In genomic region chr12:84407874-84408818, GRCm38 (mm10) we compare ENCODE assay signal across 8 mouse cellular contexts. TPM values are rescaled to one million over a fixed set of nuclear protein-coding genes. Genes with fewer than 3 reads are reported as not detected.
A peak's percentile ranks its signal among the peaks of the same experiment; 100 is the strongest.
DNase-seq lines count a peak whose midpoint lies in the region; ATAC-seq and TF ChIP-seq lines count a peak whose summit lies in the region.

No protein-coding gene starts in this region.

- H3K9me3 ChIP-seq in embryonic facial prominence, embryonic 13.5 days, result no peaks in the 10 kb centered on the region
- H3K9me3 ChIP-seq in hindbrain, embryonic 10.5 days, result no peaks in the 10 kb centered on the region
- no peaks in the 10 kb centered on the region for H3K9me3 ChIP-seq in limb, embryonic 14.5 days (ENCODE audit: control insufficient read depth, low read length)
- H3K9me3 ChIP-seq in midbrain, embryonic 14.5 days (ENCODE audit: control insufficient read depth, low read length), result no peaks in the 10 kb centered on the region

- peak overlapping the region; percentile 85 for H3K27ac ChIP-seq in embryonic facial prominence, embryonic 13.5 days
- peak overlapping the region; percentile 89 for H3K27ac ChIP-seq in hindbrain, embryonic 10.5 days
- H3K27ac ChIP-seq in limb, embryonic 14.5 days (replicated peaks; ENCODE audit: low read depth, low read length), result peak overlapping the region; percentile 59
- H3K27ac ChIP-seq in midbrain, embryonic 14.5 days (replicated peaks; ENCODE audit: low read depth, low read length), result peak overlapping the region; percentile 91

- H3K27me3 ChIP-seq in embryonic facial prominence, embryonic 13.5 days, result no peaks in the 10 kb centered on the region
- peaks cover 12% of the 10 kb centered on the region; the same call in 1 of the 2 replicates for H3K27me3 ChIP-seq in hindbrain, embryonic 10.5 days (ENCODE audit: insufficient read depth, poor library complexity, severe bottlenecking)
- no peaks in the 10 kb centered on the region for H3K27me3 ChIP-seq in limb, embryonic 14.5 days (ENCODE audit: control insufficient read depth, insufficient read depth, low read length)
- no peaks in the 10 kb centered on the region for H3K27me3 ChIP-seq in midbrain, embryonic 14.5 days (ENCODE audit: control insufficient read depth, insufficient read depth, low read length)

- peak overlapping the region; percentile 77 for H3K4me3 ChIP-seq in embryonic facial prominence, embryonic 13.5 days
- H3K4me3 ChIP-seq in hindbrain, embryonic 10.5 days, result peak overlapping the region; percentile 84
- H3K4me3 ChIP-seq in limb, embryonic 14.5 days (replicated peaks; ENCODE audit: low read length), result peak overlapping the region; percentile 75
- H3K4me3 ChIP-seq in midbrain, embryonic 14.5 days (replicated peaks; ENCODE audit: low read depth, low read length), result peak overlapping the region; percentile 71

- peak overlapping the region; percentile 92 for H3K4me2 ChIP-seq in embryonic facial prominence, embryonic 13.5 days
- H3K4me2 ChIP-seq in limb, embryonic 14.5 days (replicated peaks; ENCODE audit: low read depth, low read length, severe bottlenecking), result peak overlapping the region; percentile 87
- peak overlapping the region; percentile 92 for H3K4me2 ChIP-seq in midbrain, embryonic 14.5 days (ENCODE audit: low read length)

- DNase-seq in adrenal gland, postnatal 10 days, result peak; percentile 32
- DNase-seq in adrenal gland, postnatal 25 days, result no peak
- peak; percentile 31 for DNase-seq in WW6 (ENCODE audit: low read depth, low spot score)
- no peak for DNase-seq in hindbrain, embryonic 10.5 days (ENCODE audit: low spot score)
- no peak for DNase-seq in limb, embryonic 14.5 days (ENCODE audit: low spot score)
- DNase-seq in midbrain, embryonic 14.5 days, result no peak
- peak; percentile 11 for DNase-seq in telencephalon, adult 2 months (ENCODE audit: low read depth, low spot score)

- ATAC-seq in embryonic facial prominence, embryonic 13.5 days (ENCODE audit: insufficient number of reproducible peaks, insufficient read depth, low FRiP score, low TSS enrichment, low read depth), result peak; percentile 53
- peak; percentile 32 for ATAC-seq in limb, embryonic 14.5 days (ENCODE audit: low FRiP score, low read depth)
- ATAC-seq in midbrain, embryonic 14.5 days (ENCODE audit: low FRiP score, low TSS enrichment), result peak; percentile 73

- H3K9ac ChIP-seq in embryonic facial prominence, embryonic 13.5 days, result peak overlapping the region; percentile 80
- peak overlapping the region; percentile 77 for H3K9ac ChIP-seq in limb, embryonic 14.5 days (ENCODE audit: low read depth, low read length, severe bottlenecking)
- H3K9ac ChIP-seq in midbrain, embryonic 14.5 days (replicated peaks; ENCODE audit: low read length), result peak overlapping the region; percentile 80

- TF ChIP-seq POLR2A in limb, embryonic 14.5 days (IDR thresholded peaks at IDR 0.05; ENCODE audit: borderline replicate concordance, extremely low read depth, insufficient read depth, insufficient read length), result no peak

- peaks cover 11% of the 10 kb centered on the region for H3K4me1 ChIP-seq in embryonic facial prominence, embryonic 13.5 days
- H3K4me1 ChIP-seq in hindbrain, embryonic 10.5 days (replicated peaks), result peaks cover 20% of the 10 kb centered on the region
- H3K4me1 ChIP-seq in limb, embryonic 14.5 days (ENCODE audit: control insufficient read depth, insufficient read depth, low read length), result peaks cover 3% of the 10 kb centered on the region; the same call in 1 of the 2 replicates
- peaks cover 6% of the 10 kb centered on the region for H3K4me1 ChIP-seq in midbrain, embryonic 14.5 days (ENCODE audit: control insufficient read depth, insufficient read depth, low read length)

- 1% methylated on average over 49 of the region's 52 CpGs for WGBS in embryonic facial prominence, embryonic 13.5 days
- WGBS in hindbrain, embryonic 10.5 days, result 1% methylated on average over 52 of the region's 52 CpGs
- WGBS in limb, embryonic 14.5 days, result 2% methylated on average over 34 of the region's 52 CpGs
- 1% methylated on average over 50 of the region's 52 CpGs for WGBS in midbrain, embryonic 14.5 days

- H3K36me3 ChIP-seq in embryonic facial prominence, embryonic 13.5 days, result no peaks in the 10 kb centered on the region
- no peaks in the 10 kb centered on the region for H3K36me3 ChIP-seq in hindbrain, embryonic 10.5 days
- H3K36me3 ChIP-seq in limb, embryonic 14.5 days (ENCODE audit: control insufficient read depth, insufficient read depth, low read length), result no peaks in the 10 kb centered on the region
- H3K36me3 ChIP-seq in midbrain, embryonic 14.5 days (ENCODE audit: control insufficient read depth, insufficient read depth, low read length), result no peaks in the 10 kb centered on the region

RNA-seq across cellular contexts. Expression of gene Entpd5, which starts 0.7 kb away (rescaled TPM):
- 10 to 100 TPM; 66.3 to 74.5 TPM for total RNA-seq in adrenal gland, postnatal 10 days (2021)
- 137 and 159 TPM in 2 replicates for total RNA-seq in adrenal gland, postnatal 25 days (2021)
- 10.4 and 15.7 TPM in 2 replicates for polyA plus RNA-seq in embryonic facial prominence, embryonic 13.5 days (2015; fragmentation: Nextera tagmentation; extraction: Ambion mirVana)
- 7.6 and 8.6 TPM in 2 replicates for polyA plus RNA-seq in hindbrain, embryonic 10.5 days (2016; fragmentation: Nextera tagmentation; extraction: Ambion mirVana)
- polyA plus RNA-seq in limb, embryonic 14.5 days (2012; rRNA removed), result 7.7 and 8.0 TPM in 2 replicates
- polyA plus RNA-seq in limb, embryonic 14.5 days (2014; fragmentation: Nextera tagmentation; extraction: Ambion mirVana), result 12.2 and 12.7 TPM in 2 replicates
- polyA plus RNA-seq in midbrain, embryonic 14.5 days (2014; fragmentation: Nextera tagmentation; extraction: Ambion mirVana), result 6.4 and 12.1 TPM in 2 replicates

RNA-seq across cellular contexts. Expression of gene Bbof1, which starts 0.7 kb away (rescaled TPM):
- 1 to 10 TPM; 5.7 to 8.4 TPM for total RNA-seq in adrenal gland, postnatal 10 days (2021)
- 3.5 and 4.3 TPM in 2 replicates for total RNA-seq in adrenal gland, postnatal 25 days (2021)
- polyA plus RNA-seq in embryonic facial prominence, embryonic 13.5 days (2015; fragmentation: Nextera tagmentation; extraction: Ambion mirVana), result 2.3 and 2.6 TPM in 2 replicates
- 0.68 and 1.0 TPM in 2 replicates for polyA plus RNA-seq in hindbrain, embryonic 10.5 days (2016; fragmentation: Nextera tagmentation; extraction: Ambion mirVana)
- 0.55 and 1.3 TPM in 2 replicates for polyA plus RNA-seq in limb, embryonic 14.5 days (2012; rRNA removed)
- 0.95 and 1.1 TPM in 2 replicates for polyA plus RNA-seq in limb, embryonic 14.5 days (2014; fragmentation: Nextera tagmentation; extraction: Ambion mirVana)
- 2.8 and 3.4 TPM in 2 replicates for polyA plus RNA-seq in midbrain, embryonic 14.5 days (2014; fragmentation: Nextera tagmentation; extraction: Ambion mirVana)

RNA-seq across cellular contexts. Expression of gene Rnf113a2, which starts 8.8 kb away (rescaled TPM):
- 10 to 100 TPM; 13.9 to 14.7 TPM for total RNA-seq in adrenal gland, postnatal 10 days (2021)
- 17.9 and 19.3 TPM in 2 replicates for total RNA-seq in adrenal gland, postnatal 25 days (2021)
- 27.9 and 36.2 TPM in 2 replicates for polyA plus RNA-seq in embryonic facial prominence, embryonic 13.5 days (2015; fragmentation: Nextera tagmentation; extraction: Ambion mirVana)
- 23.3 and 24.1 TPM in 2 replicates for polyA plus RNA-seq in hindbrain, embryonic 10.5 days (2016; fragmentation: Nextera tagmentation; extraction: Ambion mirVana)
- 10.4 and 18.1 TPM in 2 replicates for polyA plus RNA-seq in limb, embryonic 14.5 days (2012; rRNA removed)
- polyA plus RNA-seq in limb, embryonic 14.5 days (2014; fragmentation: Nextera tagmentation; extraction: Ambion mirVana), result 21.6 and 24.5 TPM in 2 replicates
- polyA plus RNA-seq in midbrain, embryonic 14.5 days (2014; fragmentation: Nextera tagmentation; extraction: Ambion mirVana), result 21.8 and 22.6 TPM in 2 replicates

RNA-seq across cellular contexts. Expression of gene Aldh6a1, which starts 42.7 kb away (rescaled TPM):
- 100 to 1,000 TPM; 230 to 234 TPM for total RNA-seq in adrenal gland, postnatal 10 days (2021)
- 156 and 187 TPM in 2 replicates for total RNA-seq in adrenal gland, postnatal 25 days (2021)
- 36.7 and 39.6 TPM in 2 replicates for polyA plus RNA-seq in embryonic facial prominence, embryonic 13.5 days (2015; fragmentation: Nextera tagmentation; extraction: Ambion mirVana)
- 15.6 and 16.4 TPM in 2 replicates for polyA plus RNA-seq in hindbrain, embryonic 10.5 days (2016; fragmentation: Nextera tagmentation; extraction: Ambion mirVana)
- polyA plus RNA-seq in limb, embryonic 14.5 days (2012; rRNA removed), result 18.9 and 19.0 TPM in 2 replicates
- polyA plus RNA-seq in limb, embryonic 14.5 days (2014; fragmentation: Nextera tagmentation; extraction: Ambion mirVana), result 37.9 and 41.2 TPM in 2 replicates
- polyA plus RNA-seq in midbrain, embryonic 14.5 days (2014; fragmentation: Nextera tagmentation; extraction: Ambion mirVana), result 29.6 and 39.4 TPM in 2 replicates

RNA-seq across cellular contexts. Expression of gene Lin52, which starts 43.1 kb away (rescaled TPM):
- total RNA-seq in adrenal gland, postnatal 10 days (2021), result 10 to 100 TPM; 10.9 to 11.2 TPM
- 18.1 and 18.5 TPM in 2 replicates for total RNA-seq in adrenal gland, postnatal 25 days (2021)
- polyA plus RNA-seq in embryonic facial prominence, embryonic 13.5 days (2015; fragmentation: Nextera tagmentation; extraction: Ambion mirVana), result 25.7 and 28.2 TPM in 2 replicates
- 30.4 and 30.8 TPM in 2 replicates for polyA plus RNA-seq in hindbrain, embryonic 10.5 days (2016; fragmentation: Nextera tagmentation; extraction: Ambion mirVana)
- 17.3 and 26.9 TPM in 2 replicates for polyA plus RNA-seq in limb, embryonic 14.5 days (2012; rRNA removed)
- polyA plus RNA-seq in limb, embryonic 14.5 days (2014; fragmentation: Nextera tagmentation; extraction: Ambion mirVana), result 17.9 and 24.2 TPM in 2 replicates
- polyA plus RNA-seq in midbrain, embryonic 14.5 days (2014; fragmentation: Nextera tagmentation; extraction: Ambion mirVana), result 37.1 and 41.5 TPM in 2 replicates

Comparison
In these comparisons a context has a peak if more than half of its experiments do, and no peak if none do; other contexts are left out.
1. DNase-seq: peak in adrenal gland, postnatal 10 days (single experiment), WW6 (single experiment) and telencephalon, adult 2 months (single experiment); none in adrenal gland, postnatal 25 days (single experiment), hindbrain, embryonic 10.5 days (single experiment), limb, embryonic 14.5 days (single experiment) and midbrain, embryonic 14.5 days (single experiment).
2. Peak in every context shown above with its lines, with median percentiles within 50 percentile points of each other: ATAC-seq, H3K27ac ChIP-seq, H3K4me2 ChIP-seq, H3K4me3 ChIP-seq and H3K9ac ChIP-seq.